Mouse (Mus musculus) heart, embryonic 13.5 days (tissue): Measurements from ENCODE around the gene Ncapd2. TPM values are rescaled to one million over a fixed set of nuclear protein-coding genes. Genes with fewer than 3 reads are reported as not detected.

Experiments used
- microRNA-seq: library from miRNA; unstranded; fragments of <30 nt; microRNA quantifications from one replicate; pipeline ENCODE4, GENCODE M21; 2016
- polyA plus RNA-seq: library from polyadenylated mRNA; unstranded; fragments of >200 nt; fragmentation: Nextera tagmentation; extraction: Ambion mirVana; gene quantifications from 2 replicates; pipeline ENCODE4 v1.2.1, GENCODE M21; 2015

Gene Ncapd2
- polyA plus RNA-seq, 1 experiment from 2014 or later = 80.3 TPM

Small RNAs within 50 kb of the gene (microRNA-seq; reads per million reads assigned to microRNA genes)
- gene Mir3098 = 0.61 reads per million
- gene Mir8113 = not detected

Other genes starting within 250 kb of the Ncapd2 start
- 140 and 143 TPM in 2 replicates for gene Cops7a, start 226.2 kb downstream of the Ncapd2 start, polyA plus RNA-seq
- 0.31 and 0.50 TPM in 2 replicates for gene Pianp, start 195.0 kb downstream of the Ncapd2 start, polyA plus RNA-seq
- 9.3 and 10.1 TPM in 2 replicates for gene Zfp384, start 182.6 kb downstream of the Ncapd2 start, polyA plus RNA-seq
- 78.2 and 91.2 TPM in 2 replicates for gene Ing4, start 151.9 kb downstream of the Ncapd2 start, polyA plus RNA-seq
- gene Acrbp, start 142.0 kb downstream of the Ncapd2 start, polyA plus RNA-seq = 5.4 and 6.6 TPM in 2 replicates
- gene Lpar5, start 123.8 kb downstream of the Ncapd2 start, polyA plus RNA-seq = 0.24 and 0.63 TPM in 2 replicates
- 57.5 and 67.0 TPM in 2 replicates for gene Chd4, start 95.7 kb downstream of the Ncapd2 start, polyA plus RNA-seq
- 42.7 and 48.1 TPM in 2 replicates for gene Nop2, start 59.8 kb downstream of the Ncapd2 start, polyA plus RNA-seq
- gene Iffo1, start 46.5 kb downstream of the Ncapd2 start, polyA plus RNA-seq = 9.4 and 9.5 TPM in 2 replicates
- 4,266 and 4,534 TPM in 2 replicates for gene Gapdh, start 25.2 kb downstream of the Ncapd2 start, polyA plus RNA-seq
- gene Mrpl51, start 100 bp upstream of the Ncapd2 start, polyA plus RNA-seq = 219 and 251 TPM in 2 replicates
- 4.4 and 4.7 TPM in 2 replicates for gene Vamp1, start 23.9 kb upstream of the Ncapd2 start, polyA plus RNA-seq
- gene Tapbpl, start 40.2 kb upstream of the Ncapd2 start, polyA plus RNA-seq = 3.4 and 4.2 TPM in 2 replicates
- gene Cd27, start 45.3 kb upstream of the Ncapd2 start, polyA plus RNA-seq = 2.0 TPM in 2 replicates
- 0.16 TPM in 1 of 2 replicates, not detected in the other for gene Tuba3a, start 94.3 kb upstream of the Ncapd2 start, polyA plus RNA-seq
- 42.9 and 43.5 TPM in 2 replicates for gene Ltbr, start 122.2 kb upstream of the Ncapd2 start, polyA plus RNA-seq
- gene Scnn1a, start 129.0 kb upstream of the Ncapd2 start, polyA plus RNA-seq = 0.63 and 0.69 TPM in 2 replicates
- 39.0 and 43.8 TPM in 2 replicates for gene Tnfrsf1a, start 157.7 kb upstream of the Ncapd2 start, polyA plus RNA-seq
- gene Plekhg6, start 189.1 kb upstream of the Ncapd2 start, polyA plus RNA-seq = 0.10 and 0.11 TPM in 2 replicates